Mouse (Mus musculus): ENCODE data around the gene Psmd12. TPM values are rescaled to one million over a fixed set of nuclear protein-coding genes. Genes with fewer than 3 reads are reported as not detected.
A peak's percentile ranks its signal among the peaks of the same experiment; 100 is the strongest.

Gene Psmd12
- 151 and 163 TPM in 2 replicates for polyA plus RNA-seq (2015; fragmentation: Nextera tagmentation; extraction: Ambion mirVana)

DNA sequence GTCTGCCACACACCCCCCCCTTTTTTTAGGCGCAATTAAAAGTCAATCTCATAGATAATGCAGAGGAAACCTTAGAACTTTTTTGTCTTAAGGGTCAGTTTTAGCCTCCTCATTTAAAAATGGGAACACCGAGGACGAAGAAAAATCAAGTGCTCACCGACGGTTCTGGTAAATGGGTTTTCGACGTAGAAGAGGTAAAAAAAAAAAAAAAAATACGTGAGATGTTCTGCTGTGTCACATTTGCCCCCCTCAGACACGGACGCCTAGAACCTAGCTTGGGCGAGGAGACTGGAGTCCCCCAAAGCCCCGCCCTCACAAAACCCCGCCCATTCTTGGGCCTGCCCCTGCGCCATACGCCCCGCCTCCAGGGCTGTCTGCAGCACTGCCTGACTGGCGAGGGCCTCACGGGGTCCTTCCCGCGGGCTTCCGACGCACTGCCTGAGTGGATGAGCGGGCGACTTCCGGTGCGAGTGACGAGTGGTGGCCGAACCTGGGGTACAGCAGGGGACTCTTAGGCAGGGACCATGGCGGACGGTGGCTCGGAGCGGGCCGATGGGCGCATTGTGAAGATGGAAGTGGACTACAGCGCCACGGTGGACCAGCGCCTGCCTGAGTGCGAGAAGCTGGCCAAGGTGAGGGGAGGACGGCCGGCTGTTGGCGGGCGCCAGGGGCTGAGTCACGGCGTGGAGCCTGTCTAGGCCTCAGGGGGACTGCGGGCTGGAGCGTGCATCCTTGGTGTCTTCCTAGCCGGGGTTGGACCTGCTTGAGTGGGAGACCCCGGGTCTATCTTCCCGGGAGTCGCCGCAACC, at the start of gene Psmd12:
Gene Psmd12, plus strand, starts transcription at position 432 of the 809 bp plus-strand sequence.
- Histone ChIP-seq H3K27me3 (ENCODE audit: insufficient read depth, low read length) (no peaks in the 10 kb centered on the region), H3K27ac (peak within 1 kb of the TSS; percentile 84), H3K36me3 (ENCODE audit: insufficient read depth, low read length) (no peaks in the 10 kb centered on the region), H3K4me1 (replicated peaks; ENCODE audit: insufficient read depth, low read length) (peaks cover 8% of the 10 kb centered on the region), H3K9me3 (replicated peaks; ENCODE audit: low read length) (no peaks in the 10 kb centered on the region), H3K4me2 (ENCODE audit: low read length) (peak within 1 kb of the TSS; percentile 70), H3K4me3 (replicated peaks; ENCODE audit: low read depth, low read length) (peak within 1 kb of the TSS; percentile 85), H3K9ac (ENCODE audit: low read depth, low read length) (peak within 1 kb of the TSS; percentile 89)
- ATAC-seq (replicated peaks; ENCODE audit: low FRiP score, low read depth) = peak; percentile 98
- under 1% methylated on average over 51 of the region's 51 CpGs for WGBS
- peak; percentile 95 for DNase-seq (ENCODE audit: low spot score)
- peak; percentile 29; the same call in 1 of the 2 replicates for TF ChIP-seq CTCF (IDR thresholded peaks at IDR 0.05; ENCODE audit: low read depth)

DNA sequence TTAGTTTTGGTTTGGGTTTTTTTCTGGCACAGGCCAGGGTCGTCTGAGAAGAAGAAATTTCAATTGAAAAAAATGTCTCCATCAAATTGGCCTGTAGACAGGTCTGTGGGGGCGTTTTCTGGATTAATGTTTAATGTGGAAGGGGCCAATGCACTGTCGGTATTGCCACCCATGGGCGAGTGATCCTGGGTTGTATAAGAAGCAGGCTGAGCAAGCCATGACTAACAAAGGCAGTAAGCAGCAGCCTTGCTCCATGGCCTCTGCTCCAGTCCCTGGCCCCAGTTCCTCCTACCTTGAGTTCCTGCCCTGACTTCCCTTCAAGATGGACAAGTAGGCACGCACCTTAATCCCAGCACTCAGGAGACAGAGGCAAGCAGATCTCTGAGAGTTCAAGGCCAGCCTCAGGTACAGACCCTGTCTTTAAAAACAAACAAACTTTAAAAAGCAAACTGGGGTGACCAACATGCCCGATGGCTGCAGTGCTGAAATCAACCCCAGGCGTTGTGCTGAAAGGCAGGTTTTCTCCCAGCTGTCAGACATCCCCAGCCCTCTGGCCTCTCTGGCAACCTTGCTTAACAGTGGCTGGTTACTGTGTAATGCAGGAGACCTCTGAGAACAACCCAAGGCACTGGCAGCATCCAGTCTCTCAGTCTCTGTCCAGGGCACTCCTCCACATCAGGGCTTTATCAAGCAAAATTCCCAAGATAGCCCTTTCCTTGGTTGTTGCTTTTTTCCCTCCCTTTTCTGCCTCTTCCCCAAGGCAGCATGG, 47.9 kb upstream of the Psmd12 start:
- no peak for TF ChIP-seq CTCF (IDR thresholded peaks at IDR 0.05; ENCODE audit: low read depth)
- DNase-seq (ENCODE audit: low spot score) = no peak
- Histone ChIP-seq H3K36me3 (ENCODE audit: insufficient read depth, low read length) (no peaks in the 10 kb centered on the region), H3K27ac (no peak overlapping the region), H3K27me3 (ENCODE audit: insufficient read depth, low read length) (no peaks in the 10 kb centered on the region), H3K4me3 (replicated peaks; ENCODE audit: low read depth, low read length) (no peak overlapping the region), H3K9ac (ENCODE audit: low read depth, low read length) (no peak overlapping the region), H3K4me2 (ENCODE audit: low read length) (no peak overlapping the region), H3K4me1 (replicated peaks; ENCODE audit: insufficient read depth, low read length) (no peaks in the 10 kb centered on the region), H3K9me3 (replicated peaks; ENCODE audit: low read length) (no peaks in the 10 kb centered on the region)
- WGBS = 56% methylated on average over 7 of the region's 7 CpGs
- no peak; the same call in 1 of the 2 replicates for ATAC-seq (replicated peaks; ENCODE audit: low FRiP score, low read depth)

DNA sequence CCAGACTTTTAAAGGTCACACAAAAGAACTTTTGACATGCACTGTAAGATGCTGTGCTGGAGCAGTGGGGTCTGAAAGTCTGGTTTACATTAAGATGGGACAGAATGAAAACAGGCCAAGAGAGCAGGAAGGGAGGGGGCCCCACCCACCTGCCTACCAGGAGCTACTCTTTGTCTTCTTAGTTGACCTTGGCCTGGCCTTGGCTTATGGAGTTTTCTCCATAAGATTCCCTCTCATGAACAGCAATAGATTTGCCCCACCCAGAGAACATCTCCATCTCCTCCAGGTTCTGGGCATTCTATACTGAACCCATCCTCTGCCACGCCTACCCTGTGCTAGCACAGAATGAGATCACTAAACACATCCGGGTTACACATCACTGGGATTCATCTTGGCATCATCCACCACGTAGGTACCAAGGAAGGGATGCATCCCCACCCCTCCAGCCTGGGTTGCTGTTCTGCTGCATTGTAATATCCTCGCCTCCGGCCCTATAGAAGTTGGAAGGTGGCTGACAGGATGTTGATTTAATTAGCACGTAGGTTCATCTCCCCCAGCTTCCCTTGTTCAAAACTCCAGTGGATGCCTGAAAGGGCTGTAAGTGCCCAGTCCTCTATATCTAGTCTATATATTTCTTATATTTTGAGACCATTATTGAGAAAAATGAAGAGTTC, 43.4 kb upstream of the Psmd12 start:
- H3K9ac ChIP-seq (ENCODE audit: low read depth, low read length) = no peak overlapping the region
- H3K27ac ChIP-seq = no peak overlapping the region
- WGBS = 88% methylated on average over 6 of the region's 6 CpGs
- no peak for ATAC-seq (replicated peaks; ENCODE audit: low FRiP score, low read depth)
- no peak for TF ChIP-seq CTCF (IDR thresholded peaks at IDR 0.05; ENCODE audit: low read depth)
- no peaks in the 10 kb centered on the region for H3K9me3 ChIP-seq (replicated peaks; ENCODE audit: low read length)
- no peaks in the 10 kb centered on the region for H3K36me3 ChIP-seq (ENCODE audit: insufficient read depth, low read length)
- H3K4me2 ChIP-seq (ENCODE audit: low read length) = no peak overlapping the region
- no peaks in the 10 kb centered on the region for H3K27me3 ChIP-seq (ENCODE audit: insufficient read depth, low read length)
- no peak for DNase-seq (ENCODE audit: low spot score)
- H3K4me3 ChIP-seq (replicated peaks; ENCODE audit: low read depth, low read length) = no peak overlapping the region
- H3K4me1 ChIP-seq (replicated peaks; ENCODE audit: insufficient read depth, low read length) = no peaks in the 10 kb centered on the region

DNA sequence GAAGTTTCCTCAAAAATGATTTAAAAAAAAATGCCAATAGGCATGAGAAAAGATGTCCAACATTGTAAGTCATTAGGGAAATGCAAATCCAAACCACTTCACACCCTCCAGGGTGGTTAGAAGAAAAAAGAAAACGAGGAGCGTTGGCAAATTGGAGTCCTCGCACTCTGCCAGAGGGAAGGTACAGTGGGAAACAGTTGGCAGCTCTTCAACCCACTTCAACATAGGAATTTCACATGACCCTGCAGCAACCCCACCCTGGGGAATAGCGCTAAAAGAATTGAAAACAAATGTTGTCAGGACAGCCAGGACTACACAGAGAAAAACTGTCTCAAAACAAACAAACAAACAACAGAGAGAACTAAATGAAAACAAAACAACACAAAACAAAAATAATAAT, 41.6 kb upstream of the Psmd12 start:
- no peak overlapping the region for H3K27ac ChIP-seq
- H3K9ac ChIP-seq (ENCODE audit: low read depth, low read length) = no peak overlapping the region
- H3K9me3 ChIP-seq (replicated peaks; ENCODE audit: low read length) = no peaks in the 10 kb centered on the region
- H3K36me3 ChIP-seq (ENCODE audit: insufficient read depth, low read length) = no peaks in the 10 kb centered on the region
- no peak overlapping the region for H3K4me2 ChIP-seq (ENCODE audit: low read length)
- TF ChIP-seq CTCF (IDR thresholded peaks at IDR 0.05; ENCODE audit: low read depth) = no peak
- ATAC-seq (replicated peaks; ENCODE audit: low FRiP score, low read depth) (no peak), DNase-seq (ENCODE audit: low spot score) (no peak)
- no peaks in the 10 kb centered on the region for H3K27me3 ChIP-seq (ENCODE audit: insufficient read depth, low read length)
- WGBS = 46% methylated on average over 4 of the region's 4 CpGs
- no peak overlapping the region for H3K4me3 ChIP-seq (replicated peaks; ENCODE audit: low read depth, low read length)
- no peaks in the 10 kb centered on the region for H3K4me1 ChIP-seq (replicated peaks; ENCODE audit: insufficient read depth, low read length)

DNA sequence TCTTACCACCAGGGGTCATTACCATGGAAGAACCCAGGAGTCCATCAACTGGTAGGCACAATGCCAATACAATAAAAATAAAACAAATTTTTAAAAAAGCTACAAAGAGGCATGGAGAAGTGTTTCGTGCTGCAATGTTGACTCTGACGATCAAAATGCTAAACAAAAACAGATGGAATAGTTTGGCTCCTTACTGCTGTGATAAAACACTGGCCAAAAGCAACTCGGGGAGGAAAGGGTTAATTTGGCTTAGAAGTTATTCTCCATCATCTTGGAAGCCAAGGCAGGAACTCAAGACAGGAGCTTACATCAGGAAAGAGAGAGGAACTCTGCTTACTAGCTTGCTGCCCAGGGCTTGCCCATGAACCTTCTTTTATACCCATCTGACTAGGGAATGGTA, 41.1 kb upstream of the Psmd12 start:
- H3K9ac ChIP-seq (ENCODE audit: low read depth, low read length) = no peak overlapping the region
- no peaks in the 10 kb centered on the region for H3K27me3 ChIP-seq (ENCODE audit: insufficient read depth, low read length)
- TF ChIP-seq CTCF (IDR thresholded peaks at IDR 0.05; ENCODE audit: low read depth) = 0 out of 2 replicates have a peak, but pooled peaks have one; percentile 6
- H3K4me2 ChIP-seq (ENCODE audit: low read length) = no peak overlapping the region
- H3K9me3 ChIP-seq (replicated peaks; ENCODE audit: low read length) = no peaks in the 10 kb centered on the region
- H3K36me3 ChIP-seq (ENCODE audit: insufficient read depth, low read length) = no peaks in the 10 kb centered on the region
- H3K4me3 ChIP-seq (replicated peaks; ENCODE audit: low read depth, low read length) = no peak overlapping the region
- 63% methylated on average over 3 of the region's 3 CpGs for WGBS
- DNase-seq (ENCODE audit: low spot score) = no peak
- no peak overlapping the region for H3K27ac ChIP-seq
- ATAC-seq (replicated peaks; ENCODE audit: low FRiP score, low read depth) = no peak
- H3K4me1 ChIP-seq (replicated peaks; ENCODE audit: insufficient read depth, low read length) = peaks cover 2% of the 10 kb centered on the region; the same call in 1 of the 2 replicates

DNA sequence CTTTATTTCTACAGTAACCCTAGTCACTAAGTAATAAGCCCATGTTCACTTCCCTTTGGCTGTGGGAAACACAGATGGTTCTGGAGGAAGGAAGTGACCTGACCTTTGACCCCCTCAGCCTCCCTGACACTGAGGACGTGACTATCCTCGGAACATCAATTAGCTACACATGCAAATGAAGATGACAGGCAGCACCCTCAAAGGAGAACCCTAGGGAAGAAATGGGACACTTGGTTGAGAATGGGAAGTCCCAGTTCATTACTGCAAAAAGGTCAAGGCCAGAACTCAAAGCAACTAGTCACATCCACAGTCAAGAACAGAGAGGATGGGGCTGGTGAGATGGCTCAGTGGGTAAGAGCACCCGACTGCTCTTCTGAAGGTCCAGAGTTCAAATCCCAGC, 38.2 kb upstream of the Psmd12 start:
- H3K27ac ChIP-seq = no peak overlapping the region
- ATAC-seq (replicated peaks; ENCODE audit: low FRiP score, low read depth) (no peak), DNase-seq (ENCODE audit: low spot score) (no peak)
- peaks cover 7% of the 10 kb centered on the region; the same call in 1 of the 2 replicates for H3K4me1 ChIP-seq (replicated peaks; ENCODE audit: insufficient read depth, low read length)
- H3K36me3 ChIP-seq (ENCODE audit: insufficient read depth, low read length) = no peaks in the 10 kb centered on the region
- no peak overlapping the region for H3K4me3 ChIP-seq (replicated peaks; ENCODE audit: low read depth, low read length)
- WGBS = 45% methylated on average over 3 of the region's 3 CpGs
- no peaks in the 10 kb centered on the region for H3K27me3 ChIP-seq (ENCODE audit: insufficient read depth, low read length)
- no peaks in the 10 kb centered on the region for H3K9me3 ChIP-seq (replicated peaks; ENCODE audit: low read length)
- no peak overlapping the region for H3K9ac ChIP-seq (ENCODE audit: low read depth, low read length)
- no peak for TF ChIP-seq CTCF (IDR thresholded peaks at IDR 0.05; ENCODE audit: low read depth)
- H3K4me2 ChIP-seq (ENCODE audit: low read length) = no peak overlapping the region
